Mouse (Mus musculus): ENCODE measurements around the gene Osbpl3. TPM values are rescaled to one million over a fixed set of nuclear protein-coding genes. Genes with fewer than 3 reads are reported as not detected.

The Osbpl3 gene
- polyA plus RNA-seq, 1 experiment = 0.41 TPM

- Histone ChIP-seq H3K27me3 (ENCODE audit: control insufficient read depth, insufficient read depth, low read length) (no peaks in the 10 kb centered on the region), H3K4me3 (ENCODE audit: control insufficient read depth, low read depth, low read length) (no peak overlapping the region), H3K27ac (ENCODE audit: control insufficient read depth, insufficient read depth, low read depth, low read length) (no peak overlapping the region), H3K36me3 (ENCODE audit: control insufficient read depth, insufficient read depth, low read length) (no peaks in the 10 kb centered on the region), H3K4me1 (ENCODE audit: control insufficient read depth, insufficient read depth, low read length) (no peaks in the 10 kb centered on the region)
- TF ChIP-seq POLR2A (IDR thresholded peaks at IDR 0.05; ENCODE audit: control insufficient read depth, low read depth, low read length) (no peak), CTCF (IDR thresholded peaks at IDR 0.05; ENCODE audit: control insufficient read depth, insufficient read depth, insufficient replicate concordance, low read depth, low read length) (no peak)
Observed at GRCm38 (mm10) chr6:50436661-50437060, 19.3 kb downstream of the Osbpl3 start.

GRCm38 (mm10) chr6:50432491-50432890 lies 23.5 kb downstream of the Osbpl3 start:
- Histone ChIP-seq H3K36me3 (ENCODE audit: control insufficient read depth, insufficient read depth, low read length) (no peaks in the 10 kb centered on the region), H3K4me3 (ENCODE audit: control insufficient read depth, low read depth, low read length) (no peak overlapping the region), H3K27ac (ENCODE audit: control insufficient read depth, insufficient read depth, low read depth, low read length) (no peak overlapping the region), H3K27me3 (ENCODE audit: control insufficient read depth, insufficient read depth, low read length) (no peaks in the 10 kb centered on the region), H3K4me1 (ENCODE audit: control insufficient read depth, insufficient read depth, low read length) (no peaks in the 10 kb centered on the region)
- TF ChIP-seq POLR2A (IDR thresholded peaks at IDR 0.05; ENCODE audit: control insufficient read depth, low read depth, low read length) (no peak), CTCF (IDR thresholded peaks at IDR 0.05; ENCODE audit: control insufficient read depth, insufficient read depth, insufficient replicate concordance, low read depth, low read length) (no peak)

GRCm38 (mm10) chr6:50429299-50429698 lies 26.7 kb downstream of the Osbpl3 start:
- Histone ChIP-seq H3K27ac (ENCODE audit: control insufficient read depth, insufficient read depth, low read depth, low read length) (no peak overlapping the region), H3K4me1 (ENCODE audit: control insufficient read depth, insufficient read depth, low read length) (no peaks in the 10 kb centered on the region), H3K4me3 (ENCODE audit: control insufficient read depth, low read depth, low read length) (no peak overlapping the region), H3K36me3 (ENCODE audit: control insufficient read depth, insufficient read depth, low read length) (no peaks in the 10 kb centered on the region), H3K27me3 (ENCODE audit: control insufficient read depth, insufficient read depth, low read length) (no peaks in the 10 kb centered on the region)
- TF ChIP-seq POLR2A (IDR thresholded peaks at IDR 0.05; ENCODE audit: control insufficient read depth, low read depth, low read length) (no peak), CTCF (IDR thresholded peaks at IDR 0.05; ENCODE audit: control insufficient read depth, insufficient read depth, insufficient replicate concordance, low read depth, low read length) (no peak)

DNA sequence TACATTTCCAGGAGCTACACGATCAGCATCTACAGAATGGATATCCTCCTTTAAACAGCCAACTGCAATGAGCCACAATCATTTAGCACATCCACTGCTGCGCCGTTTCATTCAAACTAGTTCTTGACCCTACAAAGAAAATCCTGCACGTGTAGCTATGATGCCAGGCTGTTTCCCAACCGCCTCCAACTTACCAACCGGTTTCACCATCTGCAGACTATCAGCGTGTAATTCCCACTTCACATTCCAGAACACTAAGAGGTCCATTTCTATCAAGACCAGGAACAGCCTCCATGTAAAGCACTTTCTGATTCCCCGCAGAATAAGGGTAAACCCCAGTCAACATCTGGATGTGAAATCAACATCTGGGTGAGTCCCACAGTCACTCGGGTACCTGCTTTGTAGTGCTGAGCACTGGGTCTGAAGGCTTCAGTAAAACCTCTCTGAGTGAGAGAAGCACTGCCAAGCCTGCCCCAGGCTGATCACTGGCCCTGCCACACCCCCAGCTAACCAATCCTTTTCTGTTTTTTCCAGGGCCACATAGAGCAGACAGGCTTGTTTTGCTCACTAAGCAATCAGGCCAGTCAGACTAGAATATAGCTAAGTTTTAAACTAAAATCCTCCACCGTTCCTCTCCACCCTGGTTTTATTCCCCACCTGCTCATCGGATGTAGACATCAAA lies 28.8 kb downstream of the Osbpl3 start:
- TF ChIP-seq CTCF (IDR thresholded peaks at IDR 0.05; ENCODE audit: control insufficient read depth, insufficient read depth, insufficient replicate concordance, low read depth, low read length) = no peak
- TF ChIP-seq POLR2A (IDR thresholded peaks at IDR 0.05; ENCODE audit: control insufficient read depth, low read depth, low read length) = no peak
- Histone ChIP-seq H3K27ac (ENCODE audit: control insufficient read depth, insufficient read depth, low read depth, low read length) (no peak overlapping the region), H3K27me3 (ENCODE audit: control insufficient read depth, insufficient read depth, low read length) (no peaks in the 10 kb centered on the region), H3K4me3 (ENCODE audit: control insufficient read depth, low read depth, low read length) (no peak overlapping the region), H3K4me1 (ENCODE audit: control insufficient read depth, insufficient read depth, low read length) (no peaks in the 10 kb centered on the region), H3K36me3 (ENCODE audit: control insufficient read depth, insufficient read depth, low read length) (no peaks in the 10 kb centered on the region)

DNA sequence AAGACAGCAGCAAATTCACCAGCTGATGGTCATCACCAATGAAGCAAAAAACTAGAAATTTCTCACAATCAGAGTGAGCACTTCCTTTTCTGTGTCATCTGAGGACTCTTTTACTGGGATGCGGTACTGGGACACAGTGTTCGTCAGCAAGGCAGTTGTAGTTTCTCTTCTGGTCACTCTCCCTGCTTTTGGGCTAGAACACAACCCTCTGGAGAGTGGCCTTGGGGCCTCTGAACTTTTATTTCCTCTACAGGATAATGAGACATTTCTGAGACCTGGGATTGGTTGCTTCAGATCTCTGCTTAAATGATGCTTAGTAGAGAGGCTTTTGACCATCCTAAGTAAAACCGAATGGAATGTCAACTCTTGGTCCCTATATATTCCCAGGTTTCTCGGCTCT lies 29.4 kb downstream of the Osbpl3 start:
- Histone ChIP-seq H3K4me1 (ENCODE audit: control insufficient read depth, insufficient read depth, low read length) (no peaks in the 10 kb centered on the region), H3K27ac (ENCODE audit: control insufficient read depth, insufficient read depth, low read depth, low read length) (no peak overlapping the region), H3K4me3 (ENCODE audit: control insufficient read depth, low read depth, low read length) (no peak overlapping the region), H3K36me3 (ENCODE audit: control insufficient read depth, insufficient read depth, low read length) (no peaks in the 10 kb centered on the region), H3K27me3 (ENCODE audit: control insufficient read depth, insufficient read depth, low read length) (no peaks in the 10 kb centered on the region)
- TF ChIP-seq POLR2A (IDR thresholded peaks at IDR 0.05; ENCODE audit: control insufficient read depth, low read depth, low read length) = no peak
- TF ChIP-seq CTCF (IDR thresholded peaks at IDR 0.05; ENCODE audit: control insufficient read depth, insufficient read depth, insufficient replicate concordance, low read depth, low read length) = no peak

- Histone ChIP-seq H3K36me3 (ENCODE audit: control insufficient read depth, insufficient read depth, low read length) (no peaks in the 10 kb centered on the region), H3K4me3 (ENCODE audit: control insufficient read depth, low read depth, low read length) (no peak overlapping the region), H3K27me3 (ENCODE audit: control insufficient read depth, insufficient read depth, low read length) (no peaks in the 10 kb centered on the region), H3K4me1 (ENCODE audit: control insufficient read depth, insufficient read depth, low read length) (no peaks in the 10 kb centered on the region), H3K27ac (ENCODE audit: control insufficient read depth, insufficient read depth, low read depth, low read length) (no peak overlapping the region)
- TF ChIP-seq CTCF (IDR thresholded peaks at IDR 0.05; ENCODE audit: control insufficient read depth, insufficient read depth, insufficient replicate concordance, low read depth, low read length) = no peak
- no peak for TF ChIP-seq POLR2A (IDR thresholded peaks at IDR 0.05; ENCODE audit: control insufficient read depth, low read depth, low read length)
Observed at GRCm38 (mm10) chr6:50424271-50424670, 31.7 kb downstream of the Osbpl3 start.

- H3K4me1 ChIP-seq (ENCODE audit: control insufficient read depth, insufficient read depth, low read length) = no peaks in the 10 kb centered on the region
- no peaks in the 10 kb centered on the region for H3K36me3 ChIP-seq (ENCODE audit: control insufficient read depth, insufficient read depth, low read length)
- no peak overlapping the region for H3K27ac ChIP-seq (ENCODE audit: control insufficient read depth, insufficient read depth, low read depth, low read length)
- no peaks in the 10 kb centered on the region for H3K27me3 ChIP-seq (ENCODE audit: control insufficient read depth, insufficient read depth, low read length)
- no peak overlapping the region for H3K4me3 ChIP-seq (ENCODE audit: control insufficient read depth, low read depth, low read length)
- no peak for TF ChIP-seq CTCF (IDR thresholded peaks at IDR 0.05; ENCODE audit: control insufficient read depth, insufficient read depth, insufficient replicate concordance, low read depth, low read length)
Observed at GRCm38 (mm10) chr6:50420413-50420812, 35.6 kb downstream of the Osbpl3 start.
